Mouse (Mus musculus) limb, embryonic 14.5 days (tissue): ENCODE measurements at regions not wholly inside any gene's neighbourhood (a gene's known extent, or its start where the extent isn't known, plus 50 kb on each side); places are given as distances from the start of the nearest gene placed in this dataset.

Experiments
- ATAC-seq: fragments of 200-750 bp; cut with Nextera tagmentation; 2 replicates; pipeline ENCODE4 v1.8.0; 2017; ENCODE audit warnings: low read depth, moderate number of reproducible peaks, moderate TSS enrichment; ENCODE audit not compliant: low FRiP score
- DNase-seq: peaks from one replicate; pipeline ENCODE4 v3.0.0-alpha.2; 2015; ENCODE audit warnings: low spot score
- H3K27ac ChIP-seq: fragments of 300-500 bp; sonication (generic); replicated peaks from 2 replicates; pipeline ENCODE4 v1.5.1; 2014; ENCODE audit warnings: low read depth, mild to moderate bottlenecking, low read length, moderate library complexity, mixed read lengths
- H3K27me3 ChIP-seq: fragments of 300-500 bp; sonication (generic); 2 replicates; pipeline ENCODE4 v1.6.1; 2014; ENCODE audit warnings: low read length, mixed read lengths; ENCODE audit not compliant: control insufficient read depth, insufficient read depth
- H3K36me3 ChIP-seq: fragments of 300-500 bp; sonication (generic); 2 replicates; pipeline ENCODE4 v1.6.1; 2014; ENCODE audit warnings: mild to moderate bottlenecking, low read length, moderate library complexity, mixed read lengths; ENCODE audit not compliant: control insufficient read depth, insufficient read depth
- H3K4me1 ChIP-seq: fragments of 300-500 bp; sonication (generic); 2 replicates; pipeline ENCODE4 v1.6.1; 2014; ENCODE audit warnings: antibody characterized with exemption, low read length, mixed read lengths; ENCODE audit not compliant: control insufficient read depth, insufficient read depth
- H3K4me2 ChIP-seq: fragments of 300-500 bp; sonication (generic); replicated peaks from 2 replicates; pipeline ENCODE4 v1.6.1; 2014; ENCODE audit warnings: low read depth, mild to moderate bottlenecking, low read length, moderate library complexity; ENCODE audit not compliant: severe bottlenecking
- H3K4me3 ChIP-seq: fragments of 300-500 bp; sonication (generic); replicated peaks from 2 replicates; pipeline ENCODE4 v1.5.1; 2014; ENCODE audit warnings: low read length
- H3K9ac ChIP-seq: fragments of 300-500 bp; sonication (generic); 2 replicates; pipeline ENCODE4 v1.6.1; 2014; ENCODE audit warnings: mild to moderate bottlenecking, low read depth, low read length, moderate library complexity; ENCODE audit not compliant: severe bottlenecking
- H3K9me3 ChIP-seq: fragments of 300-500 bp; sonication (generic); 2 replicates; pipeline ENCODE4 v1.6.1; 2016; ENCODE audit warnings: low read length; ENCODE audit not compliant: control insufficient read depth
- POLR2A ChIP-seq: fragments of 200-500 bp; IDR thresholded peaks from 2 replicates; pipeline ENCODE4 v1.8.0; 2012; ENCODE audit warnings: inconsistent platforms, mild to moderate bottlenecking, moderate library complexity, borderline replicate concordance; ENCODE audit not compliant: insufficient read depth, insufficient read length; ENCODE audit errors: extremely low read depth
- WGBS: fragments of 180-500 bp; shearing (Covaris S2); extraction: QIAGEN DNeasy Blood & Tissue Kit; methylation state at CpG from one replicate; pipeline ENCODE4 v1.1.7; 2014; 5-methylcytosine and 5-hydroxymethylcytosine counted together

- no peak overlapping the region for H3K9ac ChIP-seq
- no peaks in the 10 kb centered on the region for H3K9me3 ChIP-seq
- no peak for TF ChIP-seq POLR2A
- no peaks in the 10 kb centered on the region for H3K27me3 ChIP-seq
- H3K4me1 ChIP-seq: peaks cover 12% of the 10 kb centered on the region; the same call in 1 of the 2 replicates
- DNase-seq (no peak), ATAC-seq (no peak)
- H3K27ac ChIP-seq: no peak overlapping the region
- no peak overlapping the region for H3K4me2 ChIP-seq
- no peaks in the 10 kb centered on the region for H3K36me3 ChIP-seq
- no peak overlapping the region for H3K4me3 ChIP-seq
- WGBS: 83% methylated on average over 5 of the region's 5 CpGs
Observed at GRCm38 (mm10) chr4:33664474-33664822, 259.9 kb upstream of the Cnr1 start.

DNA sequence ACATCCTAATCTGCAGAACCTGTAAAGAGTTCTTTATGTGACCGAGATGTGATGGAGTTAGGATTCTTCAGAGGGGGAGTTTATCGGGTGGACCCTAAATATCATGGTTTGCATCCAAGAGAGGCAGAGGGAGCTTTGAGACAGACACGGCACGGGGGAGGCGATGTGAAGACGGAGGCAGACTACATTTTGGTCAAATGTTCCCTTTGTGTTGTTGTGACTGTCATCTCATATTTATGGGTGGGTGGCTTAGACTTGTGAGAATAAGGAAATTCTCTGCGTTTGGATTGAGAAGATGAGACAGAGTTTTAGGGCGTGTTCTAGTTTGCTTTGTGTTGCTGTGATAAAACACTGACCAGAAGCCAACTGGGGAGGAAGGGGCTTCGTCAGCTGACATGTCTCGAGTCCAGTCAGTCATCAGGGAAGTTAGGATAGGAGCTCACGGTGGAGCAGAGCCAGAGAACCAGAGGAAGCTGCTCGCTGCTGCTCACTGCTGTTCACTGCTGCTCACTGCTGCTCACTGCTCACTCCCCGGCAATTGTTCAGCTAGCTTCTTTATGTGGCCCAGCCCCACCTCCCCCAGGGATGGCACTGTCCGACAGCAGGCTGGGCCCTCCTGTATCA is 259.0 kb upstream of the Cnr1 start:
- Histone ChIP-seq H3K27ac (no peak overlapping the region), H3K9me3 (no peaks in the 10 kb centered on the region), H3K27me3 (no peaks in the 10 kb centered on the region), H3K4me1 (peaks cover 12% of the 10 kb centered on the region; the same call in 1 of the 2 replicates), H3K4me3 (no peak overlapping the region), H3K4me2 (no peak overlapping the region), H3K9ac (no peak overlapping the region), H3K36me3 (no peaks in the 10 kb centered on the region)
- WGBS: 74% methylated on average over 14 of the region's 14 CpGs
- no peak for DNase-seq
- TF ChIP-seq POLR2A: no peak
- ATAC-seq: no peak

GRCm38 (mm10) chr4:33668431-33668830 is 256.0 kb upstream of the Cnr1 start:
- WGBS: 71% methylated on average over 3 of the region's 3 CpGs
- Histone ChIP-seq H3K27me3 (no peaks in the 10 kb centered on the region), H3K9me3 (no peaks in the 10 kb centered on the region), H3K9ac (no peak overlapping the region), H3K36me3 (no peaks in the 10 kb centered on the region), H3K4me2 (no peak overlapping the region), H3K27ac (no peak overlapping the region), H3K4me1 (peaks cover 11% of the 10 kb centered on the region; the same call in 1 of the 2 replicates), H3K4me3 (no peak overlapping the region)
- DNase-seq (no peak), ATAC-seq (no peak)
- TF ChIP-seq POLR2A: no peak

DNA sequence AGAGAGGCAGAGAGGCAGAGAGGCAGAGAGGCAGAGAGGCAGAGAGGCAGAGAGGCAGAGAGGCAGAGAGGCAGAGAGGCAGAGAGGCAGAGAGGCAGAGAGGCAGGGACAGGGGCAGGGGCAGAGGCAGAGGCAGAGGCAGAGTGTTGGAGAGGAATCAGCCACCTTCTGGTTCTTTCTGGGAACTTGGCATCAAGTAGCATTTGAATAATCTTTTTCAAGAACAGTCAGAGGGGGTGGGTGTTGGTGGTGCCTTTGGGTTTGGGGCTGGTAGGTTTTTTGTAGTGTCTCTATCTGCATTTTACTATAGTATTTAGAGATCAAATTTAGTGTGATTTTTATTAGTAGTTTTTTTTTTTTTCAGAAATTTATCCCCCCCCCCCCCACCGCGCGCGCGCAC is 249.3 kb upstream of the Cnr1 start:
- TF ChIP-seq POLR2A: no peak
- H3K4me2 ChIP-seq: no peak overlapping the region
- ATAC-seq: no peak
- no peak overlapping the region for H3K9ac ChIP-seq
- WGBS: 100% methylated on average over 2 of the region's 5 CpGs
- H3K4me1 ChIP-seq: no peaks in the 10 kb centered on the region
- H3K27me3 ChIP-seq: no peaks in the 10 kb centered on the region
- no peaks in the 10 kb centered on the region for H3K36me3 ChIP-seq
- no peak overlapping the region for H3K27ac ChIP-seq
- DNase-seq: no peak
- H3K4me3 ChIP-seq: no peak overlapping the region
- H3K9me3 ChIP-seq: no peaks in the 10 kb centered on the region

GRCm38 (mm10) chr4:33679351-33679750 is 245.0 kb upstream of the Cnr1 start:
- 69% methylated on average over 3 of the region's 3 CpGs for WGBS

GRCm38 (mm10) chr4:33686135-33686534 is 238.3 kb upstream of the Cnr1 start:
- Histone ChIP-seq H3K27me3 (no peaks in the 10 kb centered on the region), H3K4me2 (no peak overlapping the region), H3K9ac (no peak overlapping the region), H3K36me3 (no peaks in the 10 kb centered on the region), H3K4me1 (no peaks in the 10 kb centered on the region), H3K4me3 (no peak overlapping the region), H3K27ac (no peak overlapping the region), H3K9me3 (no peaks in the 10 kb centered on the region)
- DNase-seq (no peak), ATAC-seq (no peak)
- TF ChIP-seq POLR2A: no peak
- 73% methylated on average over 8 of the region's 8 CpGs for WGBS

More at GRCm38 (mm10) chr4:33679351-33679750, 245.0 kb upstream of the Cnr1 start:
- ATAC-seq (no peak), DNase-seq (no peak)
- no peaks in the 10 kb centered on the region for H3K9me3 ChIP-seq
- H3K4me1 ChIP-seq: no peaks in the 10 kb centered on the region
- no peak overlapping the region for H3K4me3 ChIP-seq
- no peaks in the 10 kb centered on the region for H3K27me3 ChIP-seq
- no peak overlapping the region for H3K4me2 ChIP-seq
- no peaks in the 10 kb centered on the region for H3K36me3 ChIP-seq
- no peak overlapping the region for H3K9ac ChIP-seq
- no peak overlapping the region for H3K27ac ChIP-seq
- TF ChIP-seq POLR2A: no peak
